Mouse (Mus musculus): Measurements from ENCODE around the gene Olfr222.
"Not testable (repeated sequence)": the region's sequence is repeated elsewhere in the genome, so short reads cannot be mapped to it uniquely, and the experiment has no call there.

Gene Olfr222

DNA sequence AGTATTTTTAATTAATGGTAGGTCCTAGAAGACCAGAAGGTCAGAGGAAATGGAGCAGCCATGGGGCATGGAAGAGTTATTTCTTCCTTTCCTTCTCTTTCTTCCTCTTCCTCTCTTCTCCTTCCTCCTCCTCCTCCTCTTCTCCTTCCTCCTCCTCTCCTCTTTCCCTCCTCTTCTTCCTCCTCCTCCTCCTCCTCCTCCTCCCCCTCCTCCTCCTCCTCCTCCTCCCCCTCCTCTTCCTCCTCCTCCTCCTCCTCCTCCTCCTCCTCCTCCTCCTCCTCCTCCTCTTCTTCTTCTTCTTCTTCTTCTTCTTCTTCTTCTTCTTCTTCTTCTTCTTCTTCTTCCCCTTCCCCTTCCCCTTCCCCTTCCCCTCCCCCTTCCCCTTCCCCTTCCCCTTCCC lies at the start of gene Olfr222:
TSS of gene Olfr222 (minus strand) at position 101 of the 400 bp plus-strand sequence.
- DNase-seq: not testable (repeated sequence)

DNA sequence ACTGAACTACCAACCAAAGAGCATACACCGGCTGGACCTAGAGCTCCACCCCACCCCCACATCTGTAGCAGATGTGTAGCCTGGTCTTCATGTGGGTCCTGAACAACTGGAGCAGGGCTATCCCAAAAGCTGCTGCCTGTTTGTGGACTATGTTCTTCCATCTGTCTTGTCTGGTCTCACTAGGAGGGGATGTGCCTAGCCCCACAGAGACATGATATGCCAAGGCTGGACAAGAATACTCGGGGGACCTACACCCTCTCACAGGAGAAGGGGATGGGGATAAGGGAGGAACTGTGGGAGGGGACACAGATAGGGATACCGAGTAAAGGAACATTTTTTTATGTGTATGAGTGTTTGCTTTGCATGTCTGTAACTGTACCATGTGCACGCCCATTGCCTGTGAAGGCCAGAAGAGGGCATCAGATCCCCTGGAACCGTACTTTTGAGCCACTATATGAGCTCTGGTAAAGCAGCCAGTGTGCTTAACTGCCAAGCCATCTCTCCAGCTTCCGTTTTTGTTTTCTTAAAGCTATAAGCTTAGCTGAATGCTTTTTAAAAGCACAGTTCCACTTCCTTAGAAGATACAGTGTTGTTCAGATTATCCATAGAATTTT lies 48.1 kb upstream of the Olfr222 start:
- peak; percentile 74 for DNase-seq

DNA sequence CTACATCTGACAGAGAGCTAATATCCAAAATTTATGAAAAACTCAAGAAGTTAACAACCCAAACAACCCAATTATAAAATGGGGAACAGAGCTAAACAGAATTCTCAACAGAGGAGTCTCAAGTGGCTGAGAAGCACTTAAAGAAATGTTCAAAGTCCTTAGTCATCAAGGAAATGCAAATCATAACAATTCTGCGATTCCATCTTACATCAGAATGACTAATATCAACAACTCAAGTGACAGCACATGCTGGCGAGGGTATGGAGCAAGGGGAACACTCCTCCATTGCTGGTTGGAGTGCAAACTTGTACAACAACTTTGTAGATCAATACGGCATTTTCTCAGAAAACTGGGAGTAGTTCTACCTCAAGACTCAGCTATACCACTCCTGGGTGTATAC lies 46.2 kb upstream of the Olfr222 start:
- no peak for DNase-seq

DNA sequence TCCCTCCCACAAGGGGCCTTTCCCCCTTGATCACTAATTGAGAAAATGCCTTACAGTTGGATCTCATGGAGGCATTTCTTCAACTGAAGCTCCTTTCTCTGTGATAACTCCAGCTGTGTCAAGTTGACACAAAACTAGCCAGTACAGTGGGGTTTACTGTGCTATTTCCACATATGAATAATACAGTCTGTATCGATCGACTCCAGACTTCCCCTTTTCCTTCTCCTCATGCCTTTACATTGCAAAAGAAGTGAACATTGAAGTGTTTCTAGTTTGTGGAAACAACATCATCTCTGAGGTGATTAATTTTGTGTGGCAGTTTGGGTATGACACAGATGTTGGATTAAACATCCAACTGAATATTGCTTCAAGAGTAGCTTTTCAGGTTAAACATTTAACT lies 41.0 kb upstream of the Olfr222 start:
- not testable (repeated sequence) for DNase-seq

DNA sequence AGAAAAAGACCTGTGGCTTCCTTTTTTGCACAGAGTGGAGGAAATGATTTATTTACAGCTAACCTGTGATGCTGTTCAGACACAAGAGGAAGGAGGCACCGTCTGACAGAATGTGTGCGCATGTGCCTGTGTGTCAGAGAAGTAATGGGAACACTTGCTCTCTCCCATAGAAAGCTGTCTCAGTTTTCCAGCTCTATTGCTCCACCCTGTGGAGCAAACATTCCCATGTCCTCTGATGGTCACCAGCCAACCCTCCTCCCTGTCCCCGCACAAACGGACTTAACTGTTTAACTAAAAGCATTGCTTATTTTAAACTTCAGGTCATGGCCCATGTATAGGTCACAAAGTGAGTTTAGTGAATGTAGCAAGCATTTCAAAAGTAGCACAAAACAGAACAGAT lies 38.1 kb upstream of the Olfr222 start:
- DNase-seq: peak; percentile 47

DNA sequence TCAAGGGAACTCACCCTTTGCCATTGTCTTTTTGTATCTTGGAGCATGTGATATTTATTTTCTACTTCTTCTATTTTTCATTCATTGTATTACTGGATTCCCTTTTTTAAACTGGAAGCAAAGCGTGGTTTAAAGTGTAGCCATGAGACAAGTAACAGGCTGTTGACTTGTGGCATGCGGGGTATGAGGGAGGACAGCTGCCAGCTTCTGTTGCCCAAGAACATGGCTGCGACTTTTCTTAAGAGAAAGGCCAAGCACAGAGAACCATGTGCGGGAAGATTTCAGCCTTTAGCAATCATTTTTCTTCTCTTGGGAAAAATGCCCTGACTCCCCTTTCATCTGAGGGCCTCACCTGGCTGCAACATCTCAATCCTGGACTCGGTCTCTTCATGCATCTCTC lies 35.6 kb upstream of the Olfr222 start:
- DNase-seq: no peak

DNA sequence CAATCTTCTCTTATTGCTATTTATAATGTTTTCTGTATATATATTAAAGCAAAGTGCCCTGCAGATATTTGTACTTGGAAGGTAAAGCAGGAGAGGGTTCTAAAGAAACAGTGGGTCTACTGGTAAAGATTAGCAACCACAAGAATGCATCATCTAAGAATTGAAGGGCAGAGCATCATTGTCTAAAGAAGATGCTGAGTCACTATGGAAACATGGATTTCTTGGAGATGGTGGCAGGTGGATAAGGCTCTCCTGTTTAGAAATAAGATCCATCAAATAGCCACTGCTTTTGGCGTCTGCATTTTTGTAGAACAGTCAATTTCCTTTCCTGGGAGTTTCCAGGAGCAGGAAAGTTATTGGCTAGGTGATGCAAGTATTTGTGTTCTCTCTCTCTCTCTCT lies 26.3 kb upstream of the Olfr222 start:
- DNase-seq: no peak

DNA sequence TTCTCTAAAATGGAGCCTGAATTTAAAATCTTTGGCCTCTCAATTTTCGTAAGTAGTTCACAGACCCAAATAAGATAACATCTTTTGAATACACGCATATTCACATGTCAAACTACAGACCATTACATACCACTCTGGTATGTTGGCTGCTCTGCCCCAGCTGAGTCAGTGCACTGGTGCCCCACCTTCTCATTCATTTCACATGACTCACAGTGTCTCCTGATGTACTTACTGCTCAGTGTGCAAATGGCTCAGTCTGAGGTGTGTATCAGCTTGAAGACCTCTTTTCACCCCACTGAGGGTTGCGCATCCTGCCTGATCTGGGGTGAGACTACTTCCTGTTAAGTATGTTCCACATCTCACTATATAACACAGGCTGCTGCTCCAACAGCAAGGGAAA lies 24.8 kb upstream of the Olfr222 start:
- no peak for DNase-seq

DNA sequence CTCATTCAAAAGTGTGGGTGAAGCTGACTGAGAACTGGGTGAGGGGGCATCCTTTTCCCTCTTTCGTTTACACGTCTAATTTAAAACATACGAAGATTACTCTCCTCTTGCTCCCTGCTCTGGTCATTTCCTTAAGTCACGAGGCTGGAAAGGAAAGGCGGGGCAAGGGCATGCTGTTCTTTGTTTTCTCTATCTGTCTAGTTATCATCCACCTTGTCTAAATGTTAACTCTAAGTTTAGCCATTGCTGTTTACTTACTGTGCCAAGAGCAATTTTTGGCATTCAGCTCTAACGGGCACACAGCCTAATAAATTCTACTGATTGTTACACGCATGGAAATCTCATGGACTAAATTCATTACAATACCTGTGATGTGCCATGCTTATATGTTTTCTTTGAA lies 23.2 kb upstream of the Olfr222 start:
- DNase-seq: no peak

DNA sequence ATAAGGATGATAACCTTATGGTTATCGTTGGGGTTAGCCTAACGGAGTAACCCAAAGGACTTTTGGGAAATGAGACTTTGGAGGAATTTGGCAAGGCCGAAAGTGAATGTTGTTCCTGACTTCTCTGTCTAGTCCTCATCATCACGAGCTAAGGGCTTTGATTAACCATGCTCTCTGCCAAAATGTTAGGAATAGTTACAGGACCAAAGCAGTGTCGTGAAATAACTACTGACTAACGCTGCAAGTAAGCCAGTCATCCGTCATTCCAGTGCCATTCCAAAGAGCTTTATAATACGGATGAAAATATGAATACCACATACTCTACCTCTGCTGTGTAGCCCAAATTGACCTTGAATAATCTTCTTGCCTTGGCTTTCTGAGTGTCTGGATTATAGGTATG lies 20.9 kb upstream of the Olfr222 start:
- no peak for DNase-seq

DNA sequence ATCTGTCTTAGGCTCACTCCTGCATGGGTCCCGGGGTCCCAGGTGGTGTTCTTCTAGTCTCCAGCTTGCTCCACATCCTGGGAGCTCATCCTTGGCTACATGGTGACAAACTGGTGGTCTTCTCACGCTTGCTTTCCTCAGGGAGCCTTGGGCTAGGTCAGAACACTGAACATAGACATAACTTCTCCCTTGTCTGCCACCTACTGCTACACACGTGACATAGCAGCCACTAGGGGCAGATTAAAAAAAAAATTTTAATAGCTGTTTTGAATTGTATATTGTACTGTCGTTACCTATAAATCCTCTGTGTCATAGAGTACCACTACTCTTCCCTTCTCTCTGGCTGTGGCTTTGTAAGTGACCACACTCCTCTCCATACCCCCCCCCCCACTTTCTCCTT lies 20.1 kb upstream of the Olfr222 start:
- no peak for DNase-seq

DNA sequence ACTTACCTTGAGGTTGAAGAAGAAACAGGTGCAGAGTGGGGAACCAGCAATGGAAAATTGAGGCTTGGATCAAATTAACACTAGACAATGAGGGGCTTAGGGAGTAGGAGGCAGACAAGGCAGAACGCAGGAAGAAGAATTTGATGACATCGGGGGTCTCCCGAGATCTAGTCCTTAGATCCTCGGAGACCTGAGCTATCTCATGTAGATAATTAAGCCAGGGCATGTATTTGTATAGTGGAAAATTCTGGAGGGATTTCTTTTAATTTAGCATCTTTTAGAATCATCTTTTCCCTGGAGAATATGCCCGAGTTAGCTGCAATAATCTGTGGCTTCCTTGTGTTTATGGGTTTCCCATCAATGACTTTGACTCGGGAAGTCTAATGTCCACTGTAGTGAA lies 17.2 kb upstream of the Olfr222 start, which contains the start of gene Olfr223:
TSS of gene Olfr223 (minus strand) at position 101 of the 400 bp plus-strand sequence.
- no peak for DNase-seq

DNA sequence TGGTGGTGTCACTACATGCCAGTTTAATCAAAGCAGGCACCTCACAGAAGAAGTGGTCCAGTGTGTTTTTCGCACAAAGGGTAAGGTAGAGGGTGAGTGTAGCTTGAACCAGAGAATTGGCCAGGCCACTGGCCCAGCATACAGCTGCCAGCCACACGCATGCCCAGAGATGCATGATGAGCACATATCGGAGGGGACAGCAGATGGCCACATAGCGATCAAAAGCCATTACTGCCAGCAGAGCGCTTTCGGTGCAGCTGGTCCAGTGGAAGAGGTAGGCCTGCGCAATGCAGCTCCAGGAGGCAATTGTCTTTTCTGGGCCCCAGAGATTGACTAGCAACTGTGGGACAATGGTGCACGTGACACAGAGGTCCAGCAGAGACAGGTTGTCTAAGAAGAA lies 13.5 kb upstream of the Olfr222 start:
- no peak for DNase-seq

DNA sequence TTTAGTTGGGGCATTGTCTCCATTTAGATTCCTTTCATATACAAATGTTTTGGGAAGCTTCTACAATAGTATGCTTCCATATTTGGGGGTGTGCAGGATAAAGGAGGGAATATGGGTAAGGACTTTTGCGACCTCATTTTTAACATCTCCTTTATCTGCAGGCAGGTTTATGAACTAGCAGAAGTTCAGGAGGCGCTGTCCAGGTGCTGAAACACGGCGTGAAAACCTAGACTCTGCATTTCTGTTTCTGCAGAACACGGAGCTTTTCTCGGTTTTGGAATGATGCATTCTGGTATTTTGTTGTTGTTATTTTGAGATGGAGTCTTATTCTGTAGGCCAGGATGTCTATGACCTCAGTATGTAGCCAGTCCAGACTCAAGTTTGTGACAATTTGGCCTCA lies 8.5 kb upstream of the Olfr222 start:
- DNase-seq: peak; percentile 20

DNA sequence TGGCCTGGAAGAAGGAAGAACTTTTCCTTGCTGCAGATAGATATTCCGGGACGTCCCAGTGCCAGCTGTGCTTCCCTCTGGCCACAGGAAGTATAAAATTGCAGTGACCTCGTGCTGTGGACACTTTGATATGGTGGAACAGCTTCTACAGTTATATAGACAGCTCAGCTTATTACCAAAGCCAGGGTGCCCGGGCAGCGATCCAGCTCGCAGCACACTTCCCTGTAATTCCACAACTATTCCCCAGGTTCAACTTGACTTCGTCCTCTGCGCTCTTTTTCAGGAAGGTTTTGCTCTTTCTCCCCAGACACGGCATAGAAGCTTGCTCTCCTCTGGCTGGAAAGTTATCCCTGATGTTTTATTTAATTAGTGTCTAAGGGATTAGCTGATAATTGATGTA lies 309 bp downstream of the Olfr222 start:
- peak; percentile 17 for DNase-seq

DNA sequence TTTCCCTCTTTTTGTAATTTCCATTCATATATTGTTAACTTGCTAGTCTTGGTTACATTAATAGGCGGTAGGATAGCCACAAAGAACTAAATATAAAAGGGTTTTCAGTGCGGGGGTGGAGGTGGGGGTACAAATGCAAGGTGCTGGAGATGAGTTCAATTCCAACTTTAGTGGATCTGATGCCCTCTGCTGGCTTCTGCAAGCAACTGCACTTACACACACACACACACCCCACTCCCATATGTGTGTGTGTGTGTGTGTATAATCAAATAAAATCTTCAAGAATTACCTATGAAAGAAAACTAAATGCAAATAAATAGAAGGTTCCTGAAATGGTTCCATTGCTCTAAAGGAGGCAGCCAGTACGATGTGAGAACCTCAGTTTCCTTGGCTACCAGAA lies 6.7 kb downstream of the Olfr222 start:
- DNase-seq: peak; percentile 5

DNA sequence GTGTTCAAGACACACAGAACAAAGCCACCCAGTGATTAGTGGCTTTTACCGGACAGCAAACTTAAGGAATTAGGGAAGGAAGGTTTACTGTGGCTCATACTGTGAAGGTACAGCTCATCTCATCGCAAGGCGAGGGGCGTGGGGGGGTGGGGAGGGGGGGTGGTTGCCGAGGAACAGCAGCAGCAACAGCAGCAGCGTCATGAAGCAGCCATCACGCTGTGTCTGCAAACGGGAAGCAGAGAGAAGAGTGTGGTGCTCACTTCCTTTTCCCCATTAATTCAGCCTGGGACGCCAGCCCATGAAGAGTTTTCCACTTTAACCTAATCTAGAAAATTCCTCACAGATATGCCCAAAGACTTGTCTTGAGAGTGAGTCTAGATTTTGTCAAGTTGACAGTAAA lies 13.2 kb downstream of the Olfr222 start:
- no peak for DNase-seq

DNA sequence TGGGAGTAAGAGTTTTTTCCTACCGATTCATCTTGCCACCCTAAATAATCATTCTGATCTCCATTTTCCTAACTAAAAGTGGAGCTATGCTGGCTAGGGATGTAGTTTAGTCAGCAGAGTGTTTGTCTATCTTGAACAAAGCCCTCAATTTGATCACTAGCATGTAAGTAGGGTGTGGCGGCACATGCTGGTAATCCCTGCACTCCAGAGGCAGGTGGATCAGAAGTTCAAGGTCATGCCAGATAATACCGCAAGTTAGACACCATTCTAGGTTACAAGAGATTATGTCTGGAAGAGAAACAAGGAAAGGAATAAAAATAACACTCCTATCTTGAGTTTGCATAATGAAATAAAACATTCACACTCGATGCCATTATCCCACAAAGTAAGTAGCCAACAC lies 13.7 kb downstream of the Olfr222 start:
- DNase-seq: no peak

DNA sequence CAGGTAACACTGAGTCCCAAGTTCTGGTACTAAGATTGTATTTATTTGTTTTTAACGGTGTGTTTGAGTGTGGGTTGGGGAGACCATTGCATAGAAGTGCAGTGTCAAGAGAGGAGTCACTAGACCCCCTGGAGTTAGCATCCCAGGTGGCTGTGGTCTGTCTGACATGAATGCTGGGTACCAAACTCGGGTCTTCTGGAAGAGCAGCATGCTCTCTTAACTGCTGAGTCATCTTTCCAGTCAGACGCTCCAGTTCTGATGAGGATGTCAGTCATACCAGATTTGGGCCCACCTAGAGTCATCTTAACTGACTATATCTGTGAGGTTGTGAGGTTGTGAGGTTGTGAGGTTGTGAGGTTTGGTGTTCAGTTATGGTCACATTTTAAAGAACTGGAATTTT lies 15.1 kb downstream of the Olfr222 start:
- DNase-seq: no peak

DNA sequence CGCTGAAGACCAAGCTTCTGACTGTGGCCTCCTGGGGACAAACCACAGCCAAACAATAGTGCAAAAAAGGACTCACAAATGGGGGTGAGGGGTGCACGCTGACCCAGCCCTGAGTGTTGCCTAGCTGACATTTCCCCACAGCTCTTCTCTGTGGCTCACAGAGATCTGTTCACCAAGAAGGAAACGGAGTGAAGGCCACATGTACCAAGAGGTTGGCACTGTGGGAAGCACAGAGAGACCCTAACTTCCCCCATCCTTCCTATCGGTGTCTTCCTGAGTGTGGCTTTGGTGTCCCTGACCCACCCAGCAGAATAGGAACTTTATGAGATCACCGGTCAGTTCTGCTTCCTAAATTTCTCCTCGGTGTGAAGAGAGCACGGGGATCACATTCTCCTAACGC lies 21.5 kb downstream of the Olfr222 start:
- DNase-seq: no peak

DNA sequence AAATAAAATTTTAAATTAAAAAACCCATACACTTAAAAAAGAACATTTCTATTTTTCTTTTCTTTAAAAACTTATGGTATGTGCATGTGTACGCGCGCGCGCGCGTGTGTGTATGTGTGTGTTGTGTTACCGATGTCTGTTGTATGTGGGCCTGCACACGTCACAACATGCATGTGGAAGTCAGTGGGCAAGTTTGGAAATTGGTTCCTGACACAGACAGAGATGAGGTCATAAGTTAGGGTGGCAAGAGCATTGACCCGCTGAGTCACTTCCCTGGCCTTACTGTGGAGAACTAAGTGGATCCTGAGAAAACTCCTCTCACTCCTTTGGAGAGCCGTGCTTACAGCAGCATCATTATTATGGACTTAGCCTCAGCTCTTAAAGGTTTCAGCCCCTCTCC lies 21.9 kb downstream of the Olfr222 start:
- no peak for DNase-seq

DNA sequence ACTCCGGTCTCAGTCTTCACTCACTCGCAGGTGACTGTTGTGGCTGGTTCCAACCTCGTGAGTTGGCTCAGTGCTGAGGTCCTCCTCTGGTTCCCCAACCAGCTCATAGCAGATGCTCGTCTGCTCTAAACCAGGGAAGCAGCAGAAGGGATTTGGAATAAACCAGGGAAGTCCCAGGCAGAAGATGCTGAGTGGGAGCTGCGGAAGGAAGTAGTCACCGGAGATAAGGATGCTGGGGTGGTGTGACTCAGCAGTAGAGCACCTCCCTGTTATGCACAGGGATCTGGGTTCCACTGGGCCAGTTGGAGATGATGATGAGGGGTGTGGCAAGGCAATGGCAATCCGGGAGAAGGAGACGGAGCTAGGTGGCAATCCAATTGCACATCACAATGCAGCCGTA lies 32.0 kb downstream of the Olfr222 start:
- DNase-seq: no peak

DNA sequence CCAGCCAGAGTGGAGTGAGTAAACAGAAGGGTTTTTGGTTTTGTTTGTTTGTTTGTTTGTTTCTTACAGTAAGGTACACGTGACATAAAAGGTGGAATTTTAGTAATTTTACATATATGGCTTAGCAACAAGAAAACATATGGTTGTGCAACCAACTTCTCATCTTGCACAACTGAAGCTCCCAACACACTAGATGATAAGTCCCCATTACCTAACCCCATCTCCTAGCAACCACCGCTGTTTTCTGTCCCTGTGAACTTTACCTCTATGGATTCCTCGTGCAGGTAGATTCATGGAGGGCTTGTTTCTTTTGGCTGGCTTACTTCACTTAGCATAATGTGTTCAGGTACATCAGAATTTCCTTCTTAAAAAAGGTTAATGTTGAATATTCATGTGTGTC lies 32.7 kb downstream of the Olfr222 start:
- DNase-seq: no peak

DNA sequence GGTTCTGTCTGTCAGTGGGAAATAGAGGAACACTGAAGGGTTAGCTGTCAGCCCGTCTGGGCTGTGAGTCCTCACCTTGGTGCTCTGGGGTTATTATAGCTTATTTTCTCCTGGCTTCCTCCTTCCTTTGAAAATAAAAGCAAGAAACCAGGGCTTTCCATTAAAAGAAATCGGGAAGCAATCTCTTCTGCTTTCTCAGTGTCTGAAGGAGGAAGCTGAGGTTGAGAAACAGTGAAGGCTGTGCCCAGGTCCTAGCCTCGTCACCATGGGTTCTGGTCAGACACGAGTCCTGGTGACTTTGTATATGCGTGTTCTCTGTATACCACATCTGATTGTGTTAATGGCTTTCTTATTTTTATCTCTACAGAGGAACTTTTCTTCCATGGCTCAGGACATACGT lies 33.6 kb downstream of the Olfr222 start:
- DNase-seq: no peak

DNA sequence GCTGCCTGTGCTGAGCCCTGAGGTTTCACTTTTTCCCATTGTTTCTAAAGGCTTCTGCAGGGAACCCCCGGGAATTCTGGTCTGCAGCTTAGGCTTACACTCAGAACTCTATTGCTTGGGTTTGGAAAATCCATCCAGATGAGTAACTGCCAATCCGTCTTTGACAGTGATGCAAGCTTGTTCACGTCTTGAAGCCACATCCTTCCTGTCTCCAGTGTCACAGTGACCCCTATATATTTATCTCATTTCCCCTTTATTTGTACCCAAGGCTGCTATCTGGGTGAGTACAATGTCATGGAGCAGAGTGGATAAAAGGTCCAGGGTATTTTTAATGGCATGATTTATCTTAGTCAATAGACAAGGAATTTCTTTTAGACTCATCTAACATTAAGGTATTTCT lies 34.7 kb downstream of the Olfr222 start, which contains the start of gene Nlrp3:
TSS of gene Nlrp3 (plus strand) at position 245 of the 400 bp plus-strand sequence.
- DNase-seq: no peak

DNA sequence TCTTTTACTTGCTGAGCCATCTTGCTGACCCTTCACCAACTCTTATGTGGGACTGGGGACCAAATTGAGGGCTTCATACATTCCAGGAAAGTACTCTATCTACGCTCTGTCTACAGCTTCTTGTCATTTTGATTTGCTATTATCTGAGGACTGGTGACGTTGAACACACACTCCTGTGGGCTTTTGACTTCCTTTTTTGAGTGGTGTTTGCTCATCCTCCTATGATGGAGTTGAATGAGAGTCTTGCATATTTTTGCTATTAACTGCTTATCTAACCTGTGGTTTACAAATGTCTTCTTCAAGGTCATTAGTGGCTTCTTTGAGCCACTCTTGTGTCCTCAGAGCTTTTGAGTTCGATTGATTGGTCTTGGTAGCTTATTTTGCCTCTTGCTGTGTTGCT lies 35.9 kb downstream of the Olfr222 start:
- DNase-seq: no peak

All from kidney, postnatal 14 days (tissue).